Mouse (Mus musculus): Measurements from ENCODE around the gene Jund.

DNA sequence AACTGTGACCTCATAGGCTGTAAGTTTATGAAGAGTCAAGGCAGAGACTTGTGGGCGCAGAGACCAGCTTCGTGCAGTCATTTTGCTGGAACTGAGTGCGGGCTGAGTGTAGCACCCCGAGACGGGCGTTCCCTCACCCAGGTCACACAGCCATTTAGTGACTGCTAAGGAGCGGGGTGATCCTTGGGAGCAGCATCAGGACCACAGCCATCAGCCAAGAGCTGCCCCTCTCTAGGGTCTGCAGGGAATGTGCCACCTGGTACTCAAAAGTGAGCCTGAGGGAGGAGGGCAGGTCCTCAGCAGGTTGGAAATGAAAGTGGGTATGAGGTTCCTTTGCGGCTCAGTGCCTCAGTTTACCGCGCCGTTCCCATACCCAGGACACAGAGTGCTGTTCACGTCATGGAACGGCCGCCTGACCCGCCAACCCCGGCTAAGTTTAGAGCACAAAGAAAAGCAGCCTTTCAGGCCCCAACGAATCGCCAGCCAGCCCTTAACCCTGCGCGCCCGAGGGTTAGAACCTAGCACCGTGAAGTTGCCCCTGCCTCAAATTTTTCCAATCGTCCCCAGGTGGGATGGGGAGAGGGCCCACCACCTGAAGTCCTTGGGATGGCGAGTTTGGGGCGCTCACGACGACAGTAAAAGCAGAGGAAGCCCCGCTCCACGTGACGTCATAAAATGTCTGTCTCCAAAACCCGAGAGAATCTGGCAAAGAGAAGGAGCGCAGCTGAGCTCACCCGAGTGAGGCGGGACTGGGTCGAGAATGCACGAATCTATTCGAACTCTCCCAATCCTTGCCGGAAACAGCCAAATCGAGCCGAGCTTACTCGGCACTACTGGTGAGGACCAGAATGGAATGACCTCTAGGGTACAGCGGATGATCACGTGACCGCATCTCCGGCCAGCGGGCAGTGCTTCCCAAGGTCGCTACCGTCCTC lies 45.2 kb downstream of the Jund start:
- TF ChIP-seq CTCF (IDR thresholded peaks at IDR 0.05; ENCODE audit: control insufficient read depth, insufficient read depth, low read length) (no peak), POLR2A (IDR thresholded peaks at IDR 0.05; ENCODE audit: borderline replicate concordance, control insufficient read depth, low read depth, low read length) (no peak)

Data from bone marrow, adult 2 months (tissue).